Mouse (Mus musculus) lung, postnatal 36 days (tissue): ENCODE results near the gene 2310079G19Rik.

Experiments
- DNase-seq: peaks from one replicate; pipeline ENCODE4 v3.0.0; 2022; ENCODE audit warnings: mixed read lengths

Gene 2310079G19Rik

DNA sequence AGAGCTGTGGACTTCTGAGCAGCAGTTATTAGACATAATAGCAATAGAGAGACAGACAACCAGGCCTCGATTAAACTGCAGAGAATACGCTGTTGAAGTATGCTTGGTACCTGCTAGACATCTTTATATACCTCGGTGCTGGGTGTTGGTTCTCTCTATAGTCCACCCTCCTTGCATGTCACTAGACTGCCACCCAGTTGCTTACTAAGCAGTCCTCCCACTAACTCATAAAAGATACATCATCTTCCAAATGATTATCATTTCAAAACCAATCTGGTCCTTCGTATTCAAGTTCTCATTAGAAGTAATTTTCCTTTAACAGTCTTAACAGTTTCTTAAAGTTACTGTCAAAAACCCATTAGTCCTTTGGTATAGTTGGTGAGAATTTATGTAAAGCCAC lies at the start of gene 2310079G19Rik:
TSS of gene 2310079G19Rik (minus strand) at position 101 of the 400 bp plus-strand sequence.
- DNase-seq, result no peak

DNA sequence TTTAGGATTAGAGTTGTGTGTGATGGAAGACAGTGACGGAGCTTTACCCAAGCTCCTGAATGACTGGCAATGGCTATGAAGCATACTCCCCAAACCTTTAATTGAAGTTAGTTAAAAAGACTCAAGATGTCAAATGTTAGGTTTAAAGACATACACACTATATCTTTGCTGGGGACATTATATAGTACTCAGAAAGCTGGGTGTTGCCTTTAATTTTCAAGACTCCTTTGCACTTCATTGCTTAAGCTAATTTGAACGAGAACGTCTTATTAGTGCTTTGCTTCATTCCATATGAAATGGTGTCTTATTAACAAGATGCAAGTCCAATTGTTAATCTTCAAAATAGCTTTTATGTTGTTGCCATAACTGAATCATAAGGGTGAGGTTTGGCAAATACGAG lies 44.1 kb upstream of the 2310079G19Rik start, which contains the start of gene Krtap27-1:
TSS of gene Krtap27-1 (minus strand) at position 101 of the 400 bp plus-strand sequence.
- DNase-seq, result no peak

DNA sequence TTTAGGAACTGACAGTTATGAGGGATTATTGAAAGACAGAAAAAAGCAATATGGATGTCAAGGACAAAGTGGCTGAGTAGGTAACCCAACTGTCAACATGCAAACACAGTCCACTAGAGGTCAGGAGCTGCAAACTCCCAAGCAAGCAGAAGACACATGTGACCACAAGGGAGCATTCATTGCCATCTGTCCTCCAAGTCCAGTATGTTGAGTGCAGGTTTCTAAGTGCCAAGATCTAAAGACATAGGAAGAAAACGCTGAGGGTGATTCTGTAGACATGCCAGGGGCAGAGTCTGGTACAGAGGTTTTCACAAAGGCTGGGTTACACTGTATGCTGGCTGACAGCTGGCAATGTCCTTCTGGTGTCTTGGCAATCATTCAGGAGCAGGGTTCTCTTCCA lies 30.0 kb upstream of the 2310079G19Rik start:
- DNase-seq, result no peak

DNA sequence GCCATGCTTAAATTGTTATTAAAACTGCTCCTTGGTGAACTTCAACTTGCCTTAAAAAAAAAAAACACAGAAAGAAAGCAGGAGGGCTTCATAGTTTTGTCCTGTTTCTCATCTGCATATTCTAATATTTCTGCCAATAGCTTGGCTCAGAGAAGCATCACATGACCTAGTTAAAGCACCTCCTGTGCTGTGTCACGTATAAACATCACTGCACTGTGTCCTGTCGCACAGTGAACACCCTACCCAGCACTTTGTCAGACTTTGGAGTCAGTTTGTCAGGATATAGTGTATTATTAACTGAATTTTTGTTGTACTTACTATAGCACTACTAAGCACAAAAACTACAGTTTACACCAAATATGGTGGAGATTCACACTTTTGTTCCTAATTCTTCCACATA lies 24.5 kb upstream of the 2310079G19Rik start:
- DNase-seq, result no peak

DNA sequence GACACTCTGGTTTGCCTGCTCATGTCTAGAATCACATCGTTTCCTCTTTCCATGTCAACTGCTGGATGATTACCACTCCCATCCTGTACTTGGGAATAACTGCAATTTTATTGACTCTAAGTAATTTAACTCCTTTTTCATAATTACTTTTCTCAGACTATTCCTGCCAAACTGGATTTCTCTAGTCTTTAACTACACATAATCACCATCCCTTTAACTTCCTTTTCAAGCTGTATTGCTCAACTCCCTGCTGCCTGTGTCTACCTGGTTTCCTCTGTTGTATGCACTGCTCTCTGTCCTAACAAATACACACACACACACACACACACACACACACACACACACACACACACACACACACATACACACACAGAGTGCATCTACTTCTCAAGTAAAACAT lies 23.6 kb upstream of the 2310079G19Rik start:
- no peak for DNase-seq

DNA sequence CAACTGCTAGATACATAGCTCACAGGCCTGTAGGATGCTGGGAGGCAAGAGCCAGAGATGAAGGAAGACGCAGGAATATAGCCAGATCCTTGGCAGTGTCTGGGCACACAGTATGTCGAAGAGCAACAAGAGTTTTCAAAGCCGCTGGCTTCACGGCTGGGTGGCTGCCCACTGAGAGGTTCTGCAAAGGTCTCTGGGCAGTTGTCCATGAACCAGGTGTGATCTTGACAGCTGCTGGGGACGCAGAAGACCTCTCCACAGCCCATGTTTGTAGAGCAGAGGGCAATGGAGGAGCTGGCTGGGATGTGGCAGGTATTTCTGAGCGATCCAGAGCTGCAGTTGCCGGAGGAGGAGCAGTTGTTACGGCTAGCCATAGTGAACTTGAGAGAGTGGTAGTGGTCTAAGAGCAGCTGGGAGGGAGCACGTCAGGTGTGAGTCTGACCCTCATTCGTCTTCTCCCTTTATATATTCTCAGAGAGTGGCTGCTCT lies 19.9 kb upstream of the 2310079G19Rik start, which contains the start of gene Krtap26-1:
TSS of gene Krtap26-1 (minus strand) at position 439 of the 489 bp plus-strand sequence.
- no peak for DNase-seq

DNA sequence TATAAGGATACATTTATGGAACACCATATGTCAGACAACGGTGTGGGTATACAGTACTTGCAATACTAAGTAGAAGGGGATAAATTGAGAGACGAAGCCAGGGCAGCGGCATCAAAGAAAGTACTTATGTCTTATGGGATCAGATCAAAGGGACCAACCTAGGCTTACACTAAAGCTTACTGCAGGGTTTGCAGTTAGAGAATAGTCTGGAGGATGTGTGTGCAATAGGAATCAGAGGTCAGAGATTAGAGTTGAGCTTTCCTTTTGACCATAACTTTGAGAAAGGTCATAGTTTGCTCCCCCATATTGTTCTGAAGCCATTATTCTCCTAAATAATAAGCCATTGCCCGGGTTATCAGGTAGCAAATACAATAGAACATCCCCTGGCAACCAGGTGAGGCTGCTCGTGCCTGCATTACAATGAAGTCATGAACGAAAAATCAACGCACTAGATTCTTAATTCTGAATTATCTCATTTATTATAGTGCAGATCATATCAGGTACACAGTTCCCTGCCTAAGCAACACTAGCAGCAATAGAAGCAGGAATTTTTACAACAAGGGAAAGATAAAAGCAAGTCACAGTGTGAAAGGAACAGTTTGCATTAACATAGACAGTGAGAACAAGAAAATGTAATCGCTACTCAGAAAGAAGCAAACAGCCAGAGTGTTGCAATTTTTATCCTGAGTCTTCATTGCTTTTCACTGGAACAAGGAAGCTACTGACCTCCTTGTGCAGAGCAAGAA lies 19.1 kb upstream of the 2310079G19Rik start:
- no peak for DNase-seq

DNA sequence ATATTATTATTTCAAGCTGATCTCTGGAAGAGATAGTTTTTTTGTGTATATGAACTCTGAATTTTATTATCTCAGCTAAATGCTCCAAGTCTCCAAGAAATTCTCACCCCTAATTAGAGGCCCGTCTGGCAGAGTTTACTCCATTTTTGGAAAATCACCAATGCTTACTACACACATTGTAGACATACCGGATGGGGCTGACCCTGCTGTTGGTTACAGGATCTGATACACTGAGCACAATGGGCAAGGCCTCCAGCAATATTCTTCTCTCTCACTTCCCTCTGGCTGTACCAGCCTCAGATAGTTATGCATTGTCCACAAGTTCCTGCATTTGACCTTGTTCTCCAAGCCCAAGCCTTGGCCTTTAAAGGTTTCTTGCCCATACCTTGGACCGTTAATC lies 12.6 kb upstream of the 2310079G19Rik start:
- no peak for DNase-seq

DNA sequence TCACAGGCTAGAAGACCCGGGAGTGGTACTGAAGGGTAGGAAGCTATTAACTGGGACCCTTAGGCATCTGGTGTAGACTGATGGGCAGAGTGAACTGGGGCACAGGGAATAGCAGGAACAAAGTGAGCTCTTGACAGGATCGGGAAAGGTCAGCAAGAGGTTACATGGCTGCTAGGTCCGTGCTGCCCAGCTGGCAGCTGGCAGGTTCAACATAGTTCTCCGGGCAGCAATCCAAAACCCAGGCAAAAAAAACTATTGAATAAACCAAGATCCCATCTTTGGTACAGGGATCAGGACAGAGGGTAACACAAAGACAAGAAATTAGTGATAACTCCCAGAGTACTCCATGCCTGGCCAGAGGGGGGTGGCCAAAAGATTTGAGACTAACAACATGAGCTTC lies 7.7 kb upstream of the 2310079G19Rik start:
- DNase-seq, result peak; percentile 7

DNA sequence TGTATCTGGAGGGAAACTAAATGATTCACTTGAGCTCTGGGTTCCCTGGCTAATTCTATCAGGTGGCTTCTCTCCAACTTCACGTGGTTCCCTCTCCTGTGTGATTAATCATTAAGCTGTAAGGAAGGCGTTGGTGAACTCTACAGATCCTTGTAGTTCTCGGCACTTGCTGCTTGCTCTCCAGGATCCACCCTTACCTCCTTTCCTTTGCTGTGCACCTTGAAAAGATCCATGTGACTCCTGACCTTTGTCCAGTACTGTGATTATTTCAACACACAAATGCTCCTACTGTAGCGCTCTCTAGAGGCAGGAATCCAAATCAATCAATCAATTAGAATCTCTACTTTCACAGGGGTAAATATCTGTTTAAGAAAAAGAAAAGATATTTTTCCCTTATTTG lies 4.0 kb upstream of the 2310079G19Rik start:
- no peak for DNase-seq

DNA sequence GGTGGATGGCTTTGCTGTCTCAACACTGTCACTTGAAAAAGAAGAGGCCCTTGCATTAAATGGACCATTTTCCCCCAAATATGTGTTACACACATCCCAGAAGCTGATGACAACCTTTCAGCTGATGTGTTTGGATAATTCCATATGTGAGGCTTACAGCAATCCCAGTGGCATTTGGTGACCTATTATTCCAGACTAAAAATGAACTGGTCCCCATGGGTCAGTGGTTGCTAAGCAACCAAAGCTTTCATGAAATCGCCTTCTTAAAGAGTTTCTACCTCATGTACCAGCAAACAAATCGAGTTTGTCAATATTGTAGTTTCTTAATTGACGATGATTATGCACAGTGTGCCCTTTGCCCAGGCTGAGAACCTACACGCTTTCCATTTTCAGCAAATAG lies 14.8 kb downstream of the 2310079G19Rik start:
- DNase-seq, result no peak

DNA sequence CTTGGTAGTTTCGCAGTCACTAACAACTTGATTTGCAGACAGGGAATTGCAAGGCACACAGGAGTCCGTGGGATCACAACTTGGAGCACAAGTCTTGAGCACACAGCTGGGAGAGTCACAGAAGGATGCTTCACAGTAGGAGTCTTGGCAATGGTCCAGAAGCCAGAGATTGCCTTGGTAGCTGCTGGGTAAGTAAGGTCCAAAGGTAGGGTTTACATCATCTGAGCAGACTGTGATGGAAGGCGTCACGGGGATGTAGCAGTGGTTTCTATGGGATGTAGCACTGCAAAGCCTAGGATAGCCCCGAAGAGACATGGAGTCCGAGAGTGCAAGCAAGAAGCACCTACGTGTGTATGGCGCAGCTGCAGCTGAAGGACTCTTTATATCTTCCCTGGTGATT lies 15.5 kb downstream of the 2310079G19Rik start, which contains the start of gene Krtap24-1:
TSS of gene Krtap24-1 (minus strand) at position 358 of the 400 bp plus-strand sequence.
- no peak for DNase-seq

DNA sequence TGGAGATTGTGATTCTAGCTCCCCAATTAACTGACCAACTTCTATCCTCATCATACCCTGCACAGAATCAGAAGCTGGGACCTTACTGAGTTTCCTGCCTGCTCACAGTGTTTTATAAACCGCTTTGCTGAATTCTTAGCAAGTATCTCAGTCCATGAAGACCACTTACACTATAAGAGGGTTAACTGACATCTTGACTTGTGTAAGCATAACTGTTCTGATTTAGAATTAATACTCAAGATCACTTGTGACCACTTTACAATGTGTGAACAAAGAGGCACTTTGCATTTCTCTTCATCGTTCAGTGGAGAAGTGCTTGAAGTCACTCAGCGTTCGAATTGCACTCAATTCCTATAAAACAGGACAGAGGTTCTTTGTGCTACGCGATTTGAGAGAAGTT lies 22.9 kb downstream of the 2310079G19Rik start:
- DNase-seq, result peak; percentile 3

DNA sequence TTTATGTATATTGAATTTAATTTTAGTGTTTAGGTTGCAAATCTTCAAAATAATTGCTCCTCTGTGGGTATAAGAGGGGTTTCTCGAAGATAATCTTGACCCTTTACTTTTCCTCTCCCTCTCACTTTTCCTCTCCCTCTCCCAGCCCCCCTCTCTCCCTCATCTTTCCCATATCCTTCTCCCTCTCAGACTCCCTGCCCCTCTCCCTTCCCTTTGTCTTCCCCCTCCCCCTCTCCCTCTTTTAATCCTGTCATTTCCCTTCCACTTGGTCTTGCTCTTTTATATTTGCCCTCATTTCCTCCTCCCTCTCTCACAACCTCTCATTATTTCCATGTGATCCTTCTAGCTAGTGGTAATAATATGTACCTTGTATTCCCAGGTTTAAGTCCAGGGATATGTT lies 25.0 kb downstream of the 2310079G19Rik start:
- no peak for DNase-seq

DNA sequence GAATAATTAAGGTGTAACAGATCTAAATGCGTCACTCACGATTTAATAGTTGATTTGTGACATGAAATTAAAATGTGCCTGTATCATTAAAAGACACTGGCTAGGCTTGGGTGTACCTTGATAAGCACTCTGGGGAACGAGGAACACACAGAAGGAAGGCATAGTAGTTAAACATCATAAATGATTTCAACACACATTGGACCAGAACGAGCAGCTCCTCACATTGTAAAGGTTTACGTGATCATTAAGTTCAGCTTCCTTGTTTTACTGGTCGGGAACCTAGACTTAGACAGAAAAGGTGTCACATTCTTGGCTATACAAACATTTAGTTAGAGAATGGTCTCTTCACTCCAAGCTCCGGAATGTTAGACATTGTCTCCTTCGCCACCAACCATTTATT lies 27.2 kb downstream of the 2310079G19Rik start:
- DNase-seq, result no peak

DNA sequence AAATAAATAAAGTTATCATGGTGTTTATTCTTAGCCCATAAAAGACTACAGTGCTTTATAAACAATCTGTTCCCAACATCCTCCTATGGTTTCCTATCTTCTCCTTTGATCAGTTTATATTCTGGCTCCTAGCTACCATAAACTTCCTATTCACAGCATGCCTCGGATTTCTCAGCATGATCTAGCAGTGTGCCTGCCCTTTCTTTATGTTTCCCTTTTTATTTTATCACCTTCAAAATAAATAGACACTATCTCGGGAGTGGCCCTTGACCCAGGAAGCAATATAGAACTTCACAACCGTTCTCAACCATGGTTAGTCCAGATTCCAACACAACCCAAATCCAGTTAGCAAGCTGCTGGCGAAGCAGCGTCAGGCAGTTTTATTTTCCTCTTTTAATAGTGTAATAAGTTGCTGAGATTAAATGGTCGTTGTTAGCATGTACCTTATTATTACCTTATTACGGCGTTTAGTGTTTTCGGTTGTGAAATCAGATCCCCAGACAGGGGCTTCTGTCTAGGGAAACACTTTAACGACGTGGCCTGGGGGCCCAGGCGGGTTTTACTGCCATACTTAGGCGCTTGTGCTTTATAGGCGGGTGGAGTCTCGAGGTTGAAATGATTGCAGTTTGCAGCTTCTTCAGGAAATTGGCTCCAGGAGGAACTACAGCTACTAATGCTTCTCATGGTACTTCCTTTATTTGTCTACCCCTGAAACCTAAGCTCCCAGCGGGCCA lies 27.8 kb downstream of the 2310079G19Rik start:
- DNase-seq, result no peak

DNA sequence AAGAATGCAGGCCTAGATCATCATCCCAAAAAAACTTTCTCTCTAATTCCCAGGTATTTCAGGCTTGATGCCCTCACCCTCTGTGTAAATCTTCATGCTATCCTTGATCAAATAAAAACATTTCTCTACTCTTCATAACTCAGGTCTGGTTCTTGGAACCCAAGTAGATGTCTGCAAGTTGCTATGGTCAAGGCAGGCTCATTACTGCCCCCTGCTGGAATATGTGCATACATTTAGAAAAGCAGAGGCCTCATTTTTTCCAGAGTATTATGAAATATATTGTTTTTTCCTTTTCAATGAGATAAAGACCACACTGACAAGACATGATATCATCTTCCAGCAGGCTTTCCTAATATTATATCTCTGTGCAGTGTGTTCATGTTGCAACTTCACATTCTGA lies 34.7 kb downstream of the 2310079G19Rik start:
- peak; percentile 32 for DNase-seq

DNA sequence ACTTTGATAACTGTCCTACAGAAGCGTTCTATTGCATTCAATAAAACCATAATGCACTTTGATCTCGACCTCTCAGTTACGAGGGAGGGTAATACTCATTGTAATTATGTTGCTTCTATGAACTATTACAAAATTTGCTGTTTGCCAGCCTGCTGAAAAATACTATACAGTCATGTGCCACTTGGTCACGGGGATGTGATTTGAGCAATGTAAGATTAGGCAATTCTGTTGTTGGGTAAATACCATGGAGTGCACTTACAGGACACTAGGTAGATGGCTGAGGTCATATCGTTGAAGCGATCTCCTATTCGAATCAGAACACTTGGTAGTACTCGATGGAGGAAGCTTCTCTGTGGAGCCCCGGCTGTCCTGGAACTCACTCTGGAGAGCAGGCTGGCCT lies 44.1 kb downstream of the 2310079G19Rik start:
- DNase-seq, result no peak
